Mouse (Mus musculus) G1E (cell line): ENCODE measurements around the gene Paxbp1. TPM values are rescaled to one million over a fixed set of nuclear protein-coding genes. Genes with fewer than 3 reads are reported as not detected.

Experiments
- ATAC-seq: 2 replicates; pipeline ENCODE4 v1.8.0; 2016; ENCODE audit warnings: mild to moderate bottlenecking; ENCODE audit not compliant: insufficient number of reproducible peaks, poor library complexity, low FRiP score, severe bottlenecking; ENCODE audit errors: extremely low read depth
- DNase-seq: peaks from one replicate; pipeline ENCODE4 v3.0.0; 2012; ENCODE audit warnings: low spot score
- H3K27me3 ChIP-seq: 2 replicates; pipeline ENCODE4 v1.6.1; 2012; ENCODE audit warnings: mild to moderate bottlenecking, low read length, inconsistent platforms; ENCODE audit not compliant: insufficient read depth
- H3K36me3 ChIP-seq: replicated peaks from 2 replicates; pipeline ENCODE3; 2012; ENCODE audit warnings: mild to moderate bottlenecking, inconsistent platforms
- H3K4me1 ChIP-seq: 2 replicates; pipeline ENCODE4 v1.6.1; 2012; ENCODE audit warnings: low read depth, low read length, inconsistent platforms, mixed read lengths; ENCODE audit not compliant: insufficient read depth
- H3K4me3 ChIP-seq: 2 replicates; pipeline ENCODE4 v1.5.1; 2012; ENCODE audit warnings: low read depth, mild to moderate bottlenecking, inconsistent platforms, low read length, moderate library complexity, mixed read lengths
- H3K9me3 ChIP-seq: replicated peaks from 2 replicates; pipeline ENCODE4 v1.6.1; 2012; ENCODE audit warnings: inconsistent platforms
- CTCF ChIP-seq: IDR thresholded peaks from 2 replicates; pipeline ENCODE4 v1.5.1; 2012; ENCODE audit warnings: low read depth, low read length, inconsistent platforms, mixed read lengths
- GATA1 ChIP-seq: IDR thresholded peaks from 2 replicates; pipeline ENCODE4 v1.6.1; 2012; ENCODE audit warnings: borderline replicate concordance, low read length, inconsistent platforms, mixed read lengths
- GATA2 ChIP-seq: IDR thresholded peaks from 2 replicates; pipeline ENCODE4 v1.6.1; 2012; ENCODE audit warnings: low read depth, low read length, inconsistent platforms, borderline replicate concordance
- POLR2AphosphoS5 ChIP-seq: IDR thresholded peaks from 2 replicates; pipeline ENCODE4 v1.6.1; 2012; ENCODE audit warnings: low read depth, low read length, inconsistent platforms; ENCODE audit not compliant: insufficient replicate concordance
- TAL1 ChIP-seq: conservative IDR thresholded peaks from 2 replicates; pipeline ENCODE4 v1.6.1; 2012; ENCODE audit warnings: low read depth, low read length, inconsistent platforms, mixed read lengths
- polyA plus RNA-seq: library from polyadenylated mRNA; stranded (reverse); fragments of >175 nt; gene quantifications from 2 replicates; pipeline ENCODE4 v1.2.3, GENCODE M21; 2012
- total RNA-seq, 2 experiments: library from RNA; stranded (forward) in 1 of 2; stranded (reverse) in 1 of 2; fragments of 200-1000 nt in 1 of 2; fragments of >200 nt in 1 of 2; fragmentation: Nextera tagmentation in 1 of 2; gene quantifications; 2 replicates each; pipeline ENCODE4 v1.2.3; 2014 to 2017

Gene Paxbp1
- total and polyA plus RNA-seq, 3 experiments = 45.9 to 222 (median 116) TPM

GRCm38 (mm10) chr16:91067122-91067521, 22.8 kb upstream of the Paxbp1 start:
- Histone ChIP-seq H3K27me3 (peaks cover 6% of the 10 kb centered on the region; the same call in 1 of the 2 replicates), H3K9me3 (no peaks in the 10 kb centered on the region), H3K36me3 (no peaks in the 10 kb centered on the region), H3K4me3 (no peak overlapping the region), H3K4me1 (peaks cover 56% of the 10 kb centered on the region)
- ATAC-seq = no peak
- DNase-seq = no peak
- TF ChIP-seq CTCF = no peak
- TF ChIP-seq POLR2AphosphoS5 = no peak
- TF ChIP-seq GATA1 = no peak
- no peak for TF ChIP-seq TAL1
- no peak for TF ChIP-seq GATA2

GRCm38 (mm10) chr16:91064583-91065365, 20.4 kb upstream of the Paxbp1 start:
- DNase-seq = no peak
- no peaks in the 10 kb centered on the region for H3K9me3 ChIP-seq
- no peaks in the 10 kb centered on the region for H3K36me3 ChIP-seq
- H3K4me1 ChIP-seq = peaks cover 61% of the 10 kb centered on the region
- no peak overlapping the region for H3K4me3 ChIP-seq
- ATAC-seq = peak; percentile 52; the same call in 1 of the 2 replicates
- TF ChIP-seq CTCF = no peak
- no peak for TF ChIP-seq GATA2
- TF ChIP-seq GATA1 = no peak
- no peak for TF ChIP-seq TAL1
- TF ChIP-seq POLR2AphosphoS5 = no peak
- H3K27me3 ChIP-seq = peaks cover 3% of the 10 kb centered on the region; the same call in 1 of the 2 replicates

- Histone ChIP-seq H3K36me3 (no peaks in the 10 kb centered on the region), H3K27me3 (peaks cover under 1% of the 10 kb centered on the region; the same call in 1 of the 2 replicates), H3K4me1 (peaks cover 66% of the 10 kb centered on the region), H3K4me3 (no peak overlapping the region), H3K9me3 (no peaks in the 10 kb centered on the region)
- TF ChIP-seq TAL1 (no peak), GATA1 (no peak), CTCF (no peak), GATA2 (no peak), POLR2AphosphoS5 (no peak)
- no peak for ATAC-seq
- DNase-seq = no peak
Measured at GRCm38 (mm10) chr16:91063786-91064185, 19.4 kb upstream of the Paxbp1 start.

- no peaks in the 10 kb centered on the region for H3K27me3 ChIP-seq
- ATAC-seq (peak; percentile 59), DNase-seq (no peak)
- no peaks in the 10 kb centered on the region for H3K36me3 ChIP-seq
- TF ChIP-seq GATA1 = no peak
- no peaks in the 10 kb centered on the region for H3K9me3 ChIP-seq
- peaks cover 78% of the 10 kb centered on the region for H3K4me1 ChIP-seq
- no peak overlapping the region; the same call in 1 of the 2 replicates for H3K4me3 ChIP-seq
Measured at GRCm38 (mm10) chr16:91061531-91062318, 17.4 kb upstream of the Paxbp1 start.

GRCm38 (mm10) chr16:91057741-91058140, 13.4 kb upstream of the Paxbp1 start:
- Histone ChIP-seq H3K4me1 (peaks cover 84% of the 10 kb centered on the region), H3K4me3 (peak overlapping the region; percentile 21; the same call in 1 of the 2 replicates), H3K36me3 (no peaks in the 10 kb centered on the region), H3K9me3 (no peaks in the 10 kb centered on the region), H3K27me3 (no peaks in the 10 kb centered on the region)
- DNase-seq (no peak), ATAC-seq (no peak)
- TF ChIP-seq TAL1 = no peak
- TF ChIP-seq GATA1 = no peak
- TF ChIP-seq POLR2AphosphoS5 = no peak

- Histone ChIP-seq H3K4me3 (peak overlapping the region; percentile 62; the same call in 1 of the 2 replicates), H3K27me3 (no peaks in the 10 kb centered on the region), H3K9me3 (no peaks in the 10 kb centered on the region), H3K36me3 (no peaks in the 10 kb centered on the region), H3K4me1 (peaks cover 80% of the 10 kb centered on the region)
- DNase-seq (no peak), ATAC-seq (no peak)
- TF ChIP-seq GATA2 = no peak
- no peak for TF ChIP-seq TAL1
- no peak for TF ChIP-seq POLR2AphosphoS5
- TF ChIP-seq GATA1 = no peak
- TF ChIP-seq CTCF = no peak
Measured at GRCm38 (mm10) chr16:91057261-91057660, 12.9 kb upstream of the Paxbp1 start.
